Mouse (Mus musculus) midbrain, embryonic 10.5 days (tissue): Measurements from ENCODE around the gene Ctla2a. TPM values are rescaled to one million over a fixed set of nuclear protein-coding genes. Genes with fewer than 3 reads are reported as not detected.
"Not testable (repeated sequence)": the region's sequence is repeated elsewhere in the genome, so short reads cannot be mapped to it uniquely, and the experiment has no call there.

Experiments
- DNase-seq: peaks from one replicate; pipeline ENCODE4 v3.0.0-alpha.2; 2017; ENCODE audit warnings: low spot score
- H3K27ac ChIP-seq: fragments of 300-500 bp; sonication (generic); replicated peaks from 2 replicates; pipeline ENCODE4 v1.5.1; 2016; ENCODE audit warnings: mild to moderate bottlenecking
- H3K27me3 ChIP-seq: fragments of 300-500 bp; sonication (generic); 2 replicates; pipeline ENCODE4 v1.6.1; 2016; ENCODE audit warnings: low read depth, mild to moderate bottlenecking; ENCODE audit not compliant: poor library complexity, severe bottlenecking
- H3K36me3 ChIP-seq: fragments of 300-500 bp; sonication (generic); 2 replicates; pipeline ENCODE4 v1.6.1; 2016; ENCODE audit warnings: mild to moderate bottlenecking, moderate library complexity
- H3K4me1 ChIP-seq: fragments of 300-500 bp; sonication (generic); 2 replicates; pipeline ENCODE4 v1.6.1; 2016
- H3K4me3 ChIP-seq: fragments of 300-500 bp; sonication (generic); 2 replicates; pipeline ENCODE4 v1.5.1; 2016; ENCODE audit warnings: mild to moderate bottlenecking, moderate library complexity
- H3K9me3 ChIP-seq: fragments of 300-500 bp; sonication (generic); replicated peaks from 2 replicates; pipeline ENCODE4 v1.6.1; 2016; ENCODE audit warnings: mild to moderate bottlenecking
- WGBS: fragments of 180-500 bp; shearing (Covaris S2); methylation state at CpG from one replicate; pipeline ENCODE4 v1.1.7; 2016; 5-methylcytosine and 5-hydroxymethylcytosine counted together
- polyA plus RNA-seq: library from polyadenylated mRNA; unstranded; fragments of >200 nt; fragmentation: Nextera tagmentation; extraction: Ambion mirVana; gene quantifications from 2 replicates; pipeline ENCODE4 v1.2.1, GENCODE M21; 2016

The Ctla2a gene
- polyA plus RNA-seq: 12.1 and 13.5 TPM in 2 replicates

DNA sequence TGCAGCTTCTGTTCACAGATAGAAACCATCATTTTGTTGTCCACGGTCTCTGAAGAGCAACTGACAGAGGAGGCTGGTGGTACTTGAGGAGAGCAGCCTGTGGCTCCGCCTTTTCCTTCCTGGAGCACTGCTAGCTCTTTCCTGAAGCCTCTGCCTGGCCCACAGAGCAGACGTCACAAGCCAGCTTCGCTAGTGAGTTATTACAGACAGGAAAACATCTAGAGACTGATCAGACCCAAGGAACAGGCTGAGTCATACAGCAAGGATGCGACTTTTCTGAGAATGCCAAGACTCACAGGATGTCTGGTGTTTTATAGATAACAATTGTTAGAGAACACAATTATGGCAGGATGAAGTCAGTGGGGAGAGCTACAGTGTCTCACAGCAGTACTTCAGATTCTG, at the start of gene Ctla2a, which contains the start of gene Gm49391:
Gene Ctla2a, minus strand, starts transcription at position 126 of the 402 bp plus-strand sequence.
Gene Gm49391, minus strand, starts transcription at position 72 of the 402 bp plus-strand sequence.
- H3K36me3 ChIP-seq: no peaks in the 10 kb centered on the region
- WGBS: 70% methylated on average over 5 of the region's 5 CpGs
- H3K4me1 ChIP-seq: no peaks in the 10 kb centered on the region
- no peak within 1 kb of the TSS for H3K4me3 ChIP-seq
- peaks cover 21% of the 10 kb centered on the region for H3K9me3 ChIP-seq
- DNase-seq: no peak
- H3K27me3 ChIP-seq: no peaks in the 10 kb centered on the region
- H3K27ac ChIP-seq: no peak within 1 kb of the TSS

- not testable (repeated sequence) for H3K4me1 ChIP-seq, H3K9me3 ChIP-seq, DNase-seq, H3K27ac ChIP-seq, H3K36me3 ChIP-seq, H3K4me3 ChIP-seq, H3K27me3 ChIP-seq
- 61% methylated on average over 4 of the region's 4 CpGs for WGBS
These were observed 35.9 kb upstream of the Ctla2a start for GRCm38 (mm10) chr13:60972319-60972718.

GRCm38 (mm10) chr13:60963985-60964384, 27.6 kb upstream of the Ctla2a start:
- peaks cover 29% of the 10 kb centered on the region for H3K9me3 ChIP-seq
- not testable (repeated sequence) for H3K4me1 ChIP-seq, H3K4me3 ChIP-seq, DNase-seq, H3K36me3 ChIP-seq, H3K27me3 ChIP-seq, H3K27ac ChIP-seq
- WGBS: 32% methylated on average over 5 of the region's 5 CpGs

DNA sequence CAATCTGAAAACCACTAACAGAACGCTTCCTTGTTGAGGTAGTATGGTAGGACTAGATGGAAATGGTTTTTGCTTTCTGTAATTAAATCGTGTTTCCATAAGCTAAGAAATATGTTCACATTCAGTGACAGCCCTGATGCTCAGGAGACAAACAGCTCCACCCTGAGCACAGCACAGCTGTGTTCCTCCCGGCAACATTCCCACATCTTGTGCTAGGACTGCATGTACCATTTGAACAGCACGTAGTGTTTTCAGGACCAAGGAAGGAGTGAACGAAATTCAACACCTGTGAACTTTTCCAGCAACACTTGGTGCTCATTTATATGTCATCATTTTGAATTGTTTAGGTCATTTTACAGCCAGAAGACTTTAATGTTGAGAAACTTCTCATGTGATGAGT, 25.3 kb upstream of the Ctla2a start:
- H3K9me3 ChIP-seq: peaks cover 48% of the 10 kb centered on the region
- H3K4me3 ChIP-seq: no peak overlapping the region
- 68% methylated on average over 5 of the region's 5 CpGs for WGBS
- no peaks in the 10 kb centered on the region for H3K27me3 ChIP-seq
- H3K36me3 ChIP-seq: no peaks in the 10 kb centered on the region
- H3K4me1 ChIP-seq: no peaks in the 10 kb centered on the region
- no peak overlapping the region for H3K27ac ChIP-seq
- DNase-seq: no peak

- not testable (repeated sequence) for H3K4me3 ChIP-seq, H3K4me1 ChIP-seq, H3K27ac ChIP-seq, DNase-seq, H3K36me3 ChIP-seq, H3K27me3 ChIP-seq
- WGBS: 76% methylated on average over 3 of the region's 3 CpGs
- H3K9me3 ChIP-seq: peaks cover 52% of the 10 kb centered on the region
These were observed 5.5 kb upstream of the Ctla2a start, which contains the start of gene Tpbpa for GRCm38 (mm10) chr13:60941884-60942283. TSS of gene Tpbpa (minus strand) at chr13:60941984.

DNA sequence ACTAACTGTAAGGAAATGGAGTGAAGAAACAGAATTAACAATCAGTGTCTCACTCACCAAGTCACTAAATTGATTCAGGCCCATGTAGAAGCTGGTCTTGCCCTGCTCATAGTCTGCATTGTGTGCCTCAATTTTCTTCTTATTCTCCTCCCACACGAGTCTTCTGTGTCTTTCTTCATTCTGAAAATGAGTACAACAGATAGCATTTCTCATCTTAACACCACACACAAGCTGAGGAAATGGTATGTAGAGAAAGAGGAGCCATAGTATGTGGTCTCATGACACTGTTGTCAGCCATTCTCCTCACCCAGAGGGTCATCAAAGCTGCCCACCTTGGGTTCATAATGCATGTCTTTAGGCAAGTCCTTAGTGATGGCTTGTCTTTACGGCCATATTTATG, 935 bp downstream of the Ctla2a start, which contains the start of gene Gm49393:
Gene Gm49393, minus strand, starts transcription at position 101 of the 400 bp plus-strand sequence.
- not testable (repeated sequence) for H3K4me3 ChIP-seq, H3K4me1 ChIP-seq, H3K27me3 ChIP-seq, H3K27ac ChIP-seq, H3K36me3 ChIP-seq, DNase-seq
- H3K9me3 ChIP-seq: peaks cover 21% of the 10 kb centered on the region
- WGBS: 83% methylated on average over 2 of the region's 2 CpGs

DNA sequence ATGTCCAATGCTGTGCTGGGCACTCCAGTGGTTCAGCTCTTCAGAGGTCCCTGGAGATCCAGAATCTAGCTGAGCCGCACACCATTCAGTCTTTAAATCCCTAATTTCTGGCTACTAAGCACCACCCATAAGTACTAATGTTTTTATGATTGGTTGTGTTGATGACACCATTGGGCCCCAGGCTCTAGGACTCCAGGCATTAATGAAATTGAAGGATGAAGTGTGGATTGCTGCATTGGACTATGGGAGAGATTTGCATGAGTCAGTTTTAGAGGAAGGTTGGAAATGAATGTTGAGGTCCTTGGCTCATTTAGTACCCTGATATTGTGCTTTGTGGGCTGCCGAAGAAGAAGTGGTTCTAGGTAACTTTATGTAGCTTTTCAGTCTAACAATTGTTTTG, 31.6 kb downstream of the Ctla2a start, which contains the start of gene Tpbpb:
Gene Tpbpb, minus strand, starts transcription at position 101 of the 400 bp plus-strand sequence.
- not testable (repeated sequence) for H3K36me3 ChIP-seq, H3K4me3 ChIP-seq, DNase-seq, H3K27me3 ChIP-seq, H3K27ac ChIP-seq, H3K4me1 ChIP-seq
- peaks cover 27% of the 10 kb centered on the region for H3K9me3 ChIP-seq
- WGBS: 89% methylated on average over 2 of the region's 2 CpGs

DNA sequence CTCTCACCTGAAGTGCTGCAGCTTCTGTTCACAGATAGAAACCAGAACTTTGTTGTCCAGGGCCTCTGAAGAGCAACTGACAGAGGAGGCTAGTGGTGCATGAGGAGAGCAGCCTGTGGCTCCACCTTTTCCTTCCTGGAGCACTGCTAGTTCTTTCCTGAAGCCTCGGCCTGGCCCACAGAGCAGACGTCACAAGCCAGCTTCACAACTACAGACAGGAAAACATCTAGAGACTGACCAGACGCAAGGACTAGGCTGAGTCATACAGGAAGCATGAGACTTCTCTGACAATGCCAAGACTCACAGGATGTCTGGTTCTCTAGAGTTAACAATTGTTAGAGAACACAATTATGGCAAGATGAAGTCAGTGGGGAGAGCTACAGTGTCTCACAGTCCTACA, 39.1 kb downstream of the Ctla2a start, which contains the start of gene Ctla2b:
Gene Ctla2b, minus strand, starts transcription at position 120 of the 400 bp plus-strand sequence.
- no peak within 1 kb of the TSS for H3K4me3 ChIP-seq
- peaks cover 13% of the 10 kb centered on the region for H3K9me3 ChIP-seq
- H3K27me3 ChIP-seq: no peaks in the 10 kb centered on the region
- no peak for DNase-seq
- no peaks in the 10 kb centered on the region for H3K36me3 ChIP-seq
- no peaks in the 10 kb centered on the region for H3K4me1 ChIP-seq
- H3K27ac ChIP-seq: no peak within 1 kb of the TSS
- 81% methylated on average over 3 of the region's 3 CpGs for WGBS

DNA sequence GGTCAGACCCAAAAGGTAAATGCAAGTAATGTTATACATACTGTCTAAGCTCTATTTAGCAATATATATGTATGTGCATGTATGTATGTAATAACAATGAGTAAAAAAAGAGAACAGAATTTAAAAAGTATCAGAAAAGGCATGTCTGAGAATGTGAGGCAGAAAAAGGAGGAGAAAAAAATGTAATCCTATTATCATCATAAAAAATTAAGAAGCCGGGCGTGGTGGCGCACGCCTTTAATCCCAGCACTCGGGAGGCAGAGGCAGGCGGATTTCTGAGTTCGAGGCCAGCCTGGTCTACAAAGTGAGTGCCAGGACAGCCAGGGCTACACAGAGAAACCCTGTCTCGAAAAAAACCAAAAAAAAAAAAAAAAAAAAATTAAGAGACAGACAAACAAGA, 39.6 kb downstream of the Ctla2a start, which contains the start of gene Gm49392:
Gene Gm49392, minus strand, starts transcription at position 101 of the 400 bp plus-strand sequence.
- not testable (repeated sequence) for H3K27ac ChIP-seq, H3K9me3 ChIP-seq
- 96% methylated on average over 7 of the region's 8 CpGs for WGBS

DNA sequence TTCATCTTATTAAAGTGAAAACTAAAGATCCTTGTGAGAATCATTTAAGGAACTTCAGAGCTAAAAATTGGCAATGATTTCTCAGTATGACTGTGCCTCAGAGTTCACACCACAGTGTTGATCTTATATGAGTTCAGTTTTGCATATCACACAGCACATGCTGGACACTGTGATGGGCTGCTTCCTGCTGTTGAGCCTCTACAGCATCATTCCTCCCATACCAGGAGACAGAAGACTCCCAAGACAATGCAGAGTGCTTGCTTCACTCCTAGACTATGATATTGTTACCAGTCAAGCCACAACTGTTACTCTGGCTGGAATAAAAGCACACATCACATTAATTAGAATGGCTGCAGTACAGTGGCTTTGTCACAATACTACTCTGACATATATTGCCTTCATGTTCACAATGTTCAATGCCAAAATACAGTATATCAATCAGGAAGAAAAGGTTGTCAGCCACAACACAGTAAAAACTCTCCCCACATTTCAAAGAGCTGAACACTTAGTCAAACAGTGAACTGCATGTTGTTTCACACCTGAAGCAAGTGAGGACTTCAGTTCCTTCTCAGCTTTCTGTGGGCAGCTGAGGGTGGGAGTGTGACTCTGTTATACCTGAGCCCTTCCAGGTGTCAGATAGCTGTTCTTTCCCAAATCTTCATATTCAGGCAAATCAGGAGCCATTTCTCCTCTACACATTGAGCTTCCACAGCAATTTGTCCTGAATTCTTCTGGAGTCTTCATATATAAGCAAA, 40.8 kb downstream of the Ctla2a start:
- Histone ChIP-seq H3K36me3 (no peaks in the 10 kb centered on the region), H3K27ac (no peak overlapping the region), H3K4me1 (no peaks in the 10 kb centered on the region), H3K4me3 (no peak overlapping the region), H3K27me3 (no peaks in the 10 kb centered on the region), H3K9me3 (peaks cover 9% of the 10 kb centered on the region; the same call in 1 of the 2 replicates)
- DNase-seq: no peak

More for the DNA sequence above, 39.6 kb downstream of the Ctla2a start, which contains the start of gene Gm49392:
- H3K4me1 ChIP-seq, H3K27me3 ChIP-seq, DNase-seq, H3K36me3 ChIP-seq, H3K4me3 ChIP-seq: not testable (repeated sequence)

DNA sequence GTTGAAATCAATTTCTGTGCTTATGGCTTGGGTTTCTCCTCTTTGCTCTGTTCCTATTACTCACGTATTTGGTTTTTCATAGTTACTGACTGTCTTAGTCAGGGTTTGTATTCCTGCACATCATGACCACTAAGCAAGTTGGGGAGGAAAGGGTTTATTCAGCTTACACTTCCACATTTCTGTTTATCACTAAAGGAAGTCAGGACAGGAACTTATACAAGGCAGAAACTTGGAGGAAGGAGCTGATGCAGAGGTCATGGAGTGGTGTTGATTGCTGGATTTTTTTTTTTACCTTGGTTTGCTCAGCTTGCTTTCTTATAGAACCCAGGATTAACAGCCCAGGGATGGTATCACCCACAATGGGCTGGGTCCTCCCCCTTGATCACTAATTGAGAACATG, 44.1 kb downstream of the Ctla2a start:
- 100% methylated on average over 1 of the region's 1 CpGs for WGBS
- H3K4me3 ChIP-seq: no peak overlapping the region
- DNase-seq: no peak
- peaks cover 9% of the 10 kb centered on the region; the same call in 1 of the 2 replicates for H3K9me3 ChIP-seq
- no peak overlapping the region for H3K27ac ChIP-seq
- H3K4me1 ChIP-seq: no peaks in the 10 kb centered on the region
- no peaks in the 10 kb centered on the region for H3K27me3 ChIP-seq
- no peaks in the 10 kb centered on the region for H3K36me3 ChIP-seq
